In the genomic region with DNA sequence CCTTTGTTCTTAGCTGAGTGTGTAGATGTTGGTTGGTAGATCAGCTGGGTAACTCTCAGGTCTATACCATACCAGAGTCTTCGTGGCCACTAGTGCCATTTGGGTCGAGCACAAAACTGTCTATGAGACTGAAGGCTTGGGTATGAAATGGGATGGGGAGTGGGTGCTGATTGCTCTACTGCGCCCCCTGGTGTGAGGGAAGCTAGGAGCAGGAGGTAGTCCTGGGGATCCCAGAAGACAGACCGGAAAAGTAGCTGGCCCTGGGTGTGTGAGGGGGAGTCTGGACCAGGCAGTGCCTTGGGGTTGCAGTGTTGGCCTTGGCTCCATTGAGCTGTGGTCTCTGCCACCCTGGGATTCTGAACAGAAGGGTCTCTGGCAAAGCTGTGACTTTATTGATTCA, we compare ENCODE assay signal across 10 mouse cellular contexts. TPM values are rescaled to one million over a fixed set of nuclear protein-coding genes. Genes with fewer than 3 reads are reported as not detected.
DNase-seq lines count a peak whose midpoint lies in the region; ATAC-seq lines count a peak whose summit lies in the region.
"Had no signal": no experiment of that assay in that cellular context is flagged by ENCODE, and none has a peak within 500 bp of the region (broad histone marks: within the 10 kb centered on the region; RNA-seq: fewer than 3 reads in every experiment).

No protein-coding gene starts in this region.

- H3K36me3 ChIP-seq in hindbrain, embryonic 11.5 days (ENCODE audit: control insufficient read depth, insufficient read depth, low read length) = no peaks in the 10 kb centered on the region
- peaks cover 64% of the 10 kb centered on the region for H3K36me3 ChIP-seq in hindbrain, embryonic 13.5 days
- H3K36me3 ChIP-seq in midbrain, embryonic 15.5 days (replicated peaks) = peaks cover 9% of the 10 kb centered on the region

- no peak overlapping the region for H3K9ac ChIP-seq in hindbrain, embryonic 11.5 days (ENCODE audit: low read depth, low read length)
- H3K9ac ChIP-seq in hindbrain, embryonic 13.5 days = no peak overlapping the region
- H3K9ac ChIP-seq in midbrain, embryonic 15.5 days = no peak overlapping the region
- H3K9ac ChIP-seq: embryonic facial prominence, embryonic 13.5 days; limb, embryonic 13.5 days had no signal

- no peaks in the 10 kb centered on the region for H3K4me1 ChIP-seq in hindbrain, embryonic 11.5 days (replicated peaks; ENCODE audit: control insufficient read depth, insufficient read depth, low read length)
- H3K4me1 ChIP-seq in hindbrain, embryonic 13.5 days (replicated peaks) = peaks cover 15% of the 10 kb centered on the region
- 0 out of 2 replicates have a peak, but pooled peaks cover 6% of the 10 kb centered on the region for H3K4me1 ChIP-seq in midbrain, embryonic 15.5 days
- H3K4me1 ChIP-seq: limb, embryonic 13.5 days had no signal

- DNase-seq in hindbrain, embryonic 11.5 days (ENCODE audit: low spot score) = peak; percentile 34
- DNase-seq in CD4-positive, CD25-positive, alpha-beta regulatory T cell, adult 2 months (ENCODE audit: low read depth, low spot score) = peak; percentile 76
- peak; percentile 74 for DNase-seq in ZHBTc4 (ENCODE audit: low read depth, low spot score)
- DNase-seq in kidney, postnatal 4 days = peak; percentile 71 to 73
- peak; percentile 33 for DNase-seq in spleen, adult 12 weeks (ENCODE audit: low spot score)
- DNase-seq in layer of hippocampus, adult 8-10 months (ENCODE audit: low spot score in 2 of 2) = no peak

- H3K27me3 ChIP-seq in hindbrain, embryonic 11.5 days (ENCODE audit: control insufficient read depth, insufficient read depth, low read length) = no peaks in the 10 kb centered on the region
- H3K27me3 ChIP-seq in hindbrain, embryonic 13.5 days = no peaks in the 10 kb centered on the region
- no peaks in the 10 kb centered on the region for H3K27me3 ChIP-seq in midbrain, embryonic 15.5 days (replicated peaks)
- H3K27me3 ChIP-seq: embryonic facial prominence, embryonic 13.5 days; limb, embryonic 13.5 days had no signal

- no peaks in the 10 kb centered on the region for H3K9me3 ChIP-seq in hindbrain, embryonic 11.5 days (ENCODE audit: control insufficient read depth, low read length)
- H3K9me3 ChIP-seq in hindbrain, embryonic 13.5 days = no peaks in the 10 kb centered on the region
- H3K9me3 ChIP-seq in midbrain, embryonic 15.5 days = no peaks in the 10 kb centered on the region
- H3K9me3 ChIP-seq: embryonic facial prominence, embryonic 13.5 days; limb, embryonic 13.5 days had no signal

- no peak overlapping the region for H3K4me3 ChIP-seq in hindbrain, embryonic 11.5 days (ENCODE audit: low read depth, low read length)
- no peak overlapping the region for H3K4me3 ChIP-seq in hindbrain, embryonic 13.5 days
- H3K4me3 ChIP-seq in midbrain, embryonic 15.5 days = no peak overlapping the region
- H3K4me3 ChIP-seq: embryonic facial prominence, embryonic 13.5 days; limb, embryonic 13.5 days had no signal

- WGBS in hindbrain, embryonic 11.5 days = 65% methylated on average over 4 of the region's 4 CpGs
- 68% methylated on average over 4 of the region's 4 CpGs for WGBS in hindbrain, embryonic 13.5 days
- WGBS in midbrain, embryonic 15.5 days = 71% methylated on average over 4 of the region's 4 CpGs

- ATAC-seq in hindbrain, embryonic 11.5 days (ENCODE audit: low FRiP score) = no peak
- no peak for ATAC-seq in hindbrain, embryonic 13.5 days (ENCODE audit: low FRiP score)
- ATAC-seq in midbrain, embryonic 15.5 days (replicated peaks) = no peak

- H3K27ac ChIP-seq in hindbrain, embryonic 11.5 days (ENCODE audit: low read depth, low read length) = no peak overlapping the region
- H3K27ac ChIP-seq in hindbrain, embryonic 13.5 days = no peak overlapping the region
- H3K27ac ChIP-seq in midbrain, embryonic 15.5 days = no peak overlapping the region
- H3K27ac ChIP-seq: embryonic facial prominence, embryonic 13.5 days; limb, embryonic 13.5 days had no signal

- no peak overlapping the region for H3K4me2 ChIP-seq in hindbrain, embryonic 11.5 days (replicated peaks; ENCODE audit: low read depth, low read length)
- no peak overlapping the region for H3K4me2 ChIP-seq in hindbrain, embryonic 13.5 days
- no peak overlapping the region for H3K4me2 ChIP-seq in midbrain, embryonic 15.5 days
- H3K4me2 ChIP-seq: embryonic facial prominence, embryonic 13.5 days; limb, embryonic 13.5 days had no signal

RNA-seq across cellular contexts. Expression of gene Cerk, which starts 48.3 kb away (rescaled TPM):
- 16.9 and 18.4 TPM in 2 replicates for polyA plus RNA-seq in hindbrain, embryonic 11.5 days (2014; fragmentation: Nextera tagmentation; extraction: Ambion mirVana)
- polyA plus RNA-seq in hindbrain, embryonic 13.5 days (2015; fragmentation: Nextera tagmentation; extraction: Ambion mirVana) = 24.3 and 24.5 TPM in 2 replicates
- 10 to 100 TPM; 51.0 to 55.5 (median 52.0) TPM for total RNA-seq in layer of hippocampus, adult 8-10 months (2022)
- polyA plus RNA-seq in midbrain, embryonic 15.5 days (2015; fragmentation: Nextera tagmentation; extraction: Ambion mirVana) = 25.0 and 25.8 TPM in 2 replicates

Comparison
In these comparisons a context has a peak if more than half of its experiments do, and no peak if none do; other contexts are left out.
1. DNase-seq: peak in hindbrain, embryonic 11.5 days (single experiment), CD4-positive, CD25-positive, alpha-beta regulatory T cell, adult 2 months (single experiment), ZHBTc4 (single experiment), kidney, postnatal 4 days (2 of 2) and spleen, adult 12 weeks (single experiment); none in layer of hippocampus, adult 8-10 months (0 of 2).